Mouse (Mus musculus) small intestine, adult 2 months (tissue): ENCODE data around the gene Adipoq.

Source experiments
- CTCF ChIP-seq: fragments of 200-500 bp; IDR thresholded peaks from 2 replicates; pipeline ENCODE4 v1.5.1; 2012; ENCODE audit warnings: low read depth, mild to moderate bottlenecking, control low read depth, inconsistent platforms, low read length, moderate library complexity, mixed read lengths; ENCODE audit not compliant: insufficient replicate concordance, insufficient read length; ENCODE audit errors: extremely low read depth
- POLR2A ChIP-seq: fragments of 200-500 bp; IDR thresholded peaks from 2 replicates; pipeline ENCODE4 v1.6.1; 2012; ENCODE audit warnings: low read depth, mild to moderate bottlenecking, control low read depth, inconsistent platforms, low read length, moderate library complexity

- no peak for TF ChIP-seq CTCF
- no peak for TF ChIP-seq POLR2A
These were observed 55.2 kb downstream of the Adipoq start for GRCm38 (mm10) chr16:23201498-23201897.
